Mouse (Mus musculus): ENCODE results near the gene Ppfibp1.

The Ppfibp1 gene

GRCm38 (mm10) chr6:146959908-146960680 lies 71.8 kb downstream of the Ppfibp1 start:
- DNase-seq (ENCODE audit: low spot score in 2 of 2), result no peak

- no peak for DNase-seq (ENCODE audit: low spot score in 2 of 2)
Measured at GRCm38 (mm10) chr6:146960956-146961355, 72.7 kb downstream of the Ppfibp1 start.

- no peak for DNase-seq (ENCODE audit: low spot score in 2 of 2)
Measured at GRCm38 (mm10) chr6:146961832-146962481, 73.7 kb downstream of the Ppfibp1 start.

- no peak for DNase-seq (ENCODE audit: low spot score in 2 of 2)
Measured at GRCm38 (mm10) chr6:146963396-146964150, 75.3 kb downstream of the Ppfibp1 start.

- no peak for DNase-seq (ENCODE audit: low spot score in 2 of 2)
Measured at GRCm38 (mm10) chr6:146965139-146965772, 77.0 kb downstream of the Ppfibp1 start.

- DNase-seq (ENCODE audit: low spot score in 2 of 2), result no peak
Measured at GRCm38 (mm10) chr6:146966446-146967019, 78.2 kb downstream of the Ppfibp1 start.

- no peak for DNase-seq (ENCODE audit: low spot score in 2 of 2)
Measured at GRCm38 (mm10) chr6:146967836-146968235, 79.5 kb downstream of the Ppfibp1 start.

- no peak for DNase-seq (ENCODE audit: low spot score in 2 of 2)
Measured at GRCm38 (mm10) chr6:146970811-146971210, 82.5 kb downstream of the Ppfibp1 start.

- no peak for DNase-seq (ENCODE audit: low spot score in 2 of 2)
Measured at GRCm38 (mm10) chr6:146971366-146971765, 83.1 kb downstream of the Ppfibp1 start.

- no peak for DNase-seq (ENCODE audit: low spot score in 2 of 2)
Measured at GRCm38 (mm10) chr6:146972009-146972408, 83.7 kb downstream of the Ppfibp1 start.

GRCm38 (mm10) chr6:146972740-146973139 lies 84.5 kb downstream of the Ppfibp1 start:
- DNase-seq (ENCODE audit: low spot score in 2 of 2), result no peak

GRCm38 (mm10) chr6:146973406-146973805 lies 85.1 kb downstream of the Ppfibp1 start:
- DNase-seq (ENCODE audit: low spot score in 2 of 2), result no peak

- DNase-seq (ENCODE audit: low spot score in 2 of 2), result no peak
Measured at GRCm38 (mm10) chr6:146973830-146974229, 85.5 kb downstream of the Ppfibp1 start.

GRCm38 (mm10) chr6:146976446-146976845 lies 88.2 kb downstream of the Ppfibp1 start:
- DNase-seq (ENCODE audit: low spot score in 2 of 2), result no peak

- no peak for DNase-seq (ENCODE audit: low spot score in 2 of 2)
Measured at GRCm38 (mm10) chr6:146978691-146979114, 90.4 kb downstream of the Ppfibp1 start.

- DNase-seq (ENCODE audit: low spot score in 2 of 2), result no peak
Measured at GRCm38 (mm10) chr6:146979115-146979744, 90.9 kb downstream of the Ppfibp1 start.

GRCm38 (mm10) chr6:146979953-146980352 lies 91.7 kb downstream of the Ppfibp1 start:
- DNase-seq (ENCODE audit: low spot score in 2 of 2), result no peak

GRCm38 (mm10) chr6:146981249-146981835 lies 93.1 kb downstream of the Ppfibp1 start:
- DNase-seq (ENCODE audit: low spot score in 2 of 2), result no peak

- DNase-seq (ENCODE audit: low spot score in 2 of 2), result no peak
Measured at GRCm38 (mm10) chr6:146984569-146984968, 96.3 kb downstream of the Ppfibp1 start.

GRCm38 (mm10) chr6:146994236-146994635 lies 105.9 kb downstream of the Ppfibp1 start:
- peak in 1 of 2 experiments; percentile 48 for DNase-seq (ENCODE audit: low spot score in 2 of 2)

- no peak for DNase-seq (ENCODE audit: low spot score in 2 of 2)
Measured at GRCm38 (mm10) chr6:146995391-146995790, 107.1 kb downstream of the Ppfibp1 start.

Measured in cerebellum, postnatal 4 days (tissue).